Mouse (Mus musculus): Measurements from ENCODE around the gene Zfp583. TPM values are rescaled to one million over a fixed set of nuclear protein-coding genes. Genes with fewer than 3 reads are reported as not detected.
"Not testable (repeated sequence)": the region's sequence is repeated elsewhere in the genome, so short reads cannot be mapped to it uniquely, and the experiment has no call there.

Gene Zfp583
- total RNA-seq, 2 experiments from 2014 or later: 13.3 to 14.4 TPM

GRCm38 (mm10) chr7:6358121-6358520 lies 27.0 kb upstream of the Zfp583 start:
- H3K27ac ChIP-seq: no peak overlapping the region
- TF ChIP-seq CTCF (conservative IDR thresholded peaks at IDR 0.05): no peak
- no peak for DNase-seq (ENCODE audit: low spot score in 2 of 2)
- no peak overlapping the region for H3K4me3 ChIP-seq

- Histone ChIP-seq H3K4me3 (peak overlapping the region; percentile 72), H3K27ac (peak overlapping the region; percentile 98)
- no peak for DNase-seq (ENCODE audit: low spot score in 2 of 2)
- TF ChIP-seq CTCF (conservative IDR thresholded peaks at IDR 0.05): no peak
Measured at GRCm38 (mm10) chr7:6344124-6344523, 13.0 kb upstream of the Zfp583 start.

- Histone ChIP-seq H3K27ac (peak within 1 kb of the TSS; percentile 98), H3K4me3 (peak within 1 kb of the TSS; percentile 72)
- TF ChIP-seq CTCF (conservative IDR thresholded peaks at IDR 0.05): no peak
- peak; percentile 74 to 83 for DNase-seq (ENCODE audit: low spot score in 2 of 2)
Measured at GRCm38 (mm10) chr7:6343501-6344071, 12.5 kb upstream of the Zfp583 start, which contains the start of gene Gm3854. Gm3854 (plus strand) TSS chr7:6343759.

- no peak for TF ChIP-seq CTCF (conservative IDR thresholded peaks at IDR 0.05)
- no peak for DNase-seq (ENCODE audit: low spot score in 2 of 2)
- Histone ChIP-seq H3K27ac (no peak overlapping the region), H3K4me3 (no peak overlapping the region)
Measured at GRCm38 (mm10) chr7:6339865-6340264, 8.8 kb upstream of the Zfp583 start.

GRCm38 (mm10) chr7:6330458-6331232 lies 440 bp downstream of the Zfp583 start:
- DNase-seq (ENCODE audit: low spot score in 2 of 2): peak; percentile 16 to 18
- Histone ChIP-seq H3K4me3 (peak overlapping the region; percentile 93), H3K27ac (peak overlapping the region; percentile 89)
- TF ChIP-seq CTCF (conservative IDR thresholded peaks at IDR 0.05): no peak

- not testable (repeated sequence) for H3K4me3 ChIP-seq; DNase-seq (ENCODE audit: low spot score in 2 of 2); H3K27ac ChIP-seq
Measured at GRCm38 (mm10) chr7:6300796-6301195, 30.3 kb downstream of the Zfp583 start.

- H3K4me3 ChIP-seq; H3K27ac ChIP-seq; DNase-seq (ENCODE audit: low spot score in 2 of 2): not testable (repeated sequence)
Measured at GRCm38 (mm10) chr7:6291121-6291520, 40.0 kb downstream of the Zfp583 start.

GRCm38 (mm10) chr7:6286921-6287531 lies 44.1 kb downstream of the Zfp583 start:
- no peak for TF ChIP-seq CTCF (conservative IDR thresholded peaks at IDR 0.05)
- peak; percentile 46 to 74 for DNase-seq (ENCODE audit: low spot score in 2 of 2)
- Histone ChIP-seq H3K27ac (peak overlapping the region; percentile 80), H3K4me3 (peak overlapping the region; percentile 61)

- DNase-seq (ENCODE audit: low spot score in 2 of 2): peak; percentile 98
- TF ChIP-seq CTCF (conservative IDR thresholded peaks at IDR 0.05): 0 out of 2 replicates have a peak, but pooled peaks have one; percentile 2
- H3K4me3 ChIP-seq: peak within 1 kb of the TSS; percentile 61
- peak within 1 kb of the TSS; percentile 93 for H3K27ac ChIP-seq
Measured at GRCm38 (mm10) chr7:6285842-6286705, 45.0 kb downstream of the Zfp583 start, which contains the start of gene Zfp667. Zfp667 (plus strand) TSS chr7:6286579.

- TF ChIP-seq CTCF (conservative IDR thresholded peaks at IDR 0.05): no peak
- no peak overlapping the region for H3K4me3 ChIP-seq
- no peak for DNase-seq (ENCODE audit: low spot score in 2 of 2)
- H3K27ac ChIP-seq: peak overlapping the region; percentile 93; the same call in 1 of the 2 replicates
Measured at GRCm38 (mm10) chr7:6285366-6285765, 45.7 kb downstream of the Zfp583 start.

GRCm38 (mm10) chr7:6284442-6285012 lies 46.6 kb downstream of the Zfp583 start:
- H3K27ac ChIP-seq: peak overlapping the region; percentile 98
- H3K4me3 ChIP-seq: no peak overlapping the region
- no peak for DNase-seq (ENCODE audit: low spot score in 2 of 2)
- no peak for TF ChIP-seq CTCF (conservative IDR thresholded peaks at IDR 0.05)

GRCm38 (mm10) chr7:6283451-6284075 lies 47.5 kb downstream of the Zfp583 start:
- peak; percentile 75 to 86 for DNase-seq (ENCODE audit: low spot score in 2 of 2)
- peak; percentile 65 for TF ChIP-seq CTCF (conservative IDR thresholded peaks at IDR 0.05)
- Histone ChIP-seq H3K4me3 (peak overlapping the region; percentile 74), H3K27ac (peak overlapping the region; percentile 98)

Measured in layer of hippocampus, adult 2 months (tissue).